Mouse (Mus musculus): ENCODE results near the gene Aoc3.

- no peak for TF ChIP-seq CTCF (IDR thresholded peaks at IDR 0.05; ENCODE audit: low read depth)
- no peak for TF ChIP-seq EP300 (IDR thresholded peaks at IDR 0.05; ENCODE audit: low read depth)
Measured at GRCm38 (mm10) chr11:101348774-101349173, 18.4 kb downstream of the Aoc3 start.

All from liver, postnatal 0 days (tissue).